Mouse (Mus musculus) liver, adult 2 months (tissue): Measurements from ENCODE around the gene Myo15.

Source experiments
- CTCF ChIP-seq: fragments of 200-500 bp; IDR thresholded peaks from 2 replicates; pipeline ENCODE4 v1.5.1; 2011; ENCODE audit warnings: low read depth, low read length, control low read depth
- POLR2A ChIP-seq: fragments of 200-500 bp; IDR thresholded peaks from 2 replicates; pipeline ENCODE4 v1.6.1; 2011; ENCODE audit warnings: low read length, control low read depth; ENCODE audit not compliant: insufficient read depth; ENCODE audit errors: extremely low read depth

DNA sequence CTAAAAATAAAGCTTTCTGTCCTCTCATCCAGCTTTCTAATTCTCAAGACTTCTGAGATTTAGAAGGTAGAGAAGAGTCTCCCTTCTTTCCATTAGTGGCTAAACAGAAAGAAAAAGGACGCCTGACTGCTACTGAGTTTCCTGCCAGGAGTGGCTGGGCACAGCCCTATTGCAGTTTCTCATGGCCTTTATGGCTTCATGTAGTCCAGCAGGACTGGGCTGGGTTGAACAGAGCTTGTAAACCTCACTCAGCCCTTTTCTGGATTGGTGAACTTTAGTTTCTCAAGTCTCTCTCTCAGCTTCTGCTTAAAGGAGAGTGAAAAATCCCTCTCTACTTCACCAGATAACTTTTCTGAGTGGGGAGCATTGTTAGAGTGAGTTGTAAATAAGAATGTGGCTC, 42.7 kb upstream of the Myo15 start:
- TF ChIP-seq CTCF (no peak), POLR2A (no peak)
